Mouse (Mus musculus): ENCODE results near the gene Psmc5.

Gene Psmc5

DNA sequence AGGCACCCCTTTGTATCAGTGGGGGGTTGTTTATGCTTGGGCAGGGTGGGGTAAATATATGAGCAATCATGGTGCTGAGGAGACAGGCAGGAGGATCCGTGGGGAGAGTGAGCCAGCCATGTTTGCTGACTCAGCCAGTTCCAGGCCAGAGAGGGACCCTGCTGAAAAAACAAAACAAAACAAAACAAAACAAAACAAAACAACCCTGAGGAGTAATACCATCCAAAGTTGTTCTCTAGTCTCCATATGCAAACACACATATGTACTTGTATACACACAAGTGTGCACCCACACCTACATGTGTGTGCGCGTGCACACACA is 50.1 kb downstream of the Psmc5 start:
- DNase-seq (ENCODE audit: low read depth, low spot score) = no peak

DNA sequence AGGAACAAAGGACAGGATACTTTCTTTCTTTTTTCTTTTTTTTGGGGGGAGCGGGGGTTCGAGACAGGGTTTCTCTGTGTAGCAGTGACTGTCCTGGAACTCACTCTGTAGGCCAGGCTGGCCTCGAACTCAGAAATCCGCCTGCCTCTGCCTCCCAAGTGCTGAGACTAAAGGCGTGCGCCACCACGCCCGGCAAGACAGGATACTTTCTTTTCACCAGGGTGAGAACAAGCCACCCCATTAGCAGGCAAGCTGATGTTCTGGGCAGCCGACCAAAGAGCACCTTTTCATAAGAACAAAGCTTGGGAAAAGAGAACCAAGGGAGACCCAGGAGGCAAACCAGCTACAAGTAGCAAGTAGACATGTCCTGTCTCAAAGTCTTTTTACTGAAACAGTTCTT is 50.8 kb downstream of the Psmc5 start:
- no peak for DNase-seq (ENCODE audit: low read depth, low spot score)

- DNase-seq (ENCODE audit: low read depth, low spot score) = no peak
Measured at GRCm38 (mm10) chr11:106307432-106307831, 51.5 kb downstream of the Psmc5 start.

GRCm38 (mm10) chr11:106308162-106308561 is 52.2 kb downstream of the Psmc5 start:
- DNase-seq (ENCODE audit: low read depth, low spot score) = no peak

GRCm38 (mm10) chr11:106310123-106310522 is 54.2 kb downstream of the Psmc5 start:
- DNase-seq (ENCODE audit: low read depth, low spot score) = no peak

Measured in ES-CJ7 (cell line).